Mouse (Mus musculus) CH12.LX (cell line): ENCODE results near the gene Ctdspl.

Source experiments
- CTCF ChIP-seq, 2 experiments: IDR thresholded peaks in 1 of 2; conservative IDR thresholded peaks in 1 of 2; 2 replicates each; pipeline ENCODE4 v1.5.1; 2011 to 2012; ENCODE audit warnings: low read depth in 2 of 2, low read length in 2 of 2, improper control_type of control experiment in 1 of 2, inconsistent platforms in 1 of 2, mild to moderate bottlenecking in 1 of 2, moderate library complexity in 1 of 2
- HCFC1 ChIP-seq: IDR thresholded peaks from 2 replicates; pipeline ENCODE4 v1.6.1; 2012; ENCODE audit warnings: low read depth, mild to moderate bottlenecking, inconsistent platforms, low read length, improper control_type of control experiment
- JUND ChIP-seq: conservative IDR thresholded peaks from 2 replicates; pipeline ENCODE4 v1.6.1; 2011; ENCODE audit warnings: low read depth, low read length, improper control_type of control experiment
- TCF12 ChIP-seq: IDR thresholded peaks from 2 replicates; pipeline ENCODE4 v1.6.1; 2014; ENCODE audit warnings: low read depth, mild to moderate bottlenecking, inconsistent platforms, low read length, improper control_type of control experiment
- ZMIZ1 ChIP-seq: IDR thresholded peaks from 2 replicates; pipeline ENCODE4 v1.6.1; 2012; ENCODE audit warnings: low read depth, mild to moderate bottlenecking, inconsistent platforms, low read length, improper control_type of control experiment

GRCm38 (mm10) chr9:119075685-119076084, 149.4 kb downstream of the Ctdspl start:
- no peak for TF ChIP-seq ZMIZ1
- TF ChIP-seq HCFC1 = no peak
- TF ChIP-seq CTCF (conservative IDR thresholded peaks at IDR 0.05 in 1 of 2, IDR thresholded peaks at IDR 0.05 in 1 of 2; ENCODE audit: low read depth in 2 of 2, low read length in 2 of 2) = no peak
- TF ChIP-seq JUND = no peak
- TF ChIP-seq TCF12 = no peak
